In the genomic region with DNA sequence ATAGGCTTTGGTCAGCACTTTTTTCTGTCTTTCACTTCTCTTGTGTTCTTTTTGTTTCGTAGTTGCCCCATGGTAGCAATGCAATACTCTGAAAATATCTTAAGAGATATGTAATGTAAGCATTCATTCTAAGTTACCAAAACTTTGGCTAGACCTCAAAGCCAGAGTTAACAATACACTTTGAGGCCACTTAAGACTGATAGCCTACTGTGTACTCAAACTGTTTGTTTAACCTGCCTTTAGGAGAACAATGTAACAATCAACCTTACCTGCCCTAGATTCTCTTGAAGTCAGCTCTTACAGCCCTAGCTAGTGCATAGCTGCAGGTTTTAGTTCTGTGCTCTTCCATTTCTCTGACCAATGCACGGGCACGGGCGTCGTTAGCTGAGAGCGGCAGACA, we compare ENCODE assay signal across 21 mouse cellular contexts. TPM values are rescaled to one million over a fixed set of nuclear protein-coding genes. Genes with fewer than 3 reads are reported as not detected.
A peak's percentile ranks its signal among the peaks of the same experiment; 100 is the strongest.
DNase-seq lines count a peak whose midpoint lies in the region; ATAC-seq and TF ChIP-seq lines count a peak whose summit lies in the region.
"Had no signal": no experiment of that assay in that cellular context is flagged by ENCODE, and none has a peak within 500 bp of the region (broad histone marks: within the 10 kb centered on the region; RNA-seq: fewer than 3 reads in every experiment).

No protein-coding gene starts in this region.

- 57% methylated on average over 6 of the region's 6 CpGs for WGBS in intestine, postnatal 0 days
- WGBS in stomach, postnatal 0 days, result 54% methylated on average over 6 of the region's 6 CpGs
- WGBS in forebrain, embryonic 14.5 days, result 93% methylated on average over 6 of the region's 6 CpGs

- no peak overlapping the region for H3K27ac ChIP-seq in intestine, postnatal 0 days (ENCODE audit: low read depth, low read length)
- H3K27ac ChIP-seq in stomach, postnatal 0 days (replicated peaks), result no peak overlapping the region
- no peak overlapping the region for H3K27ac ChIP-seq in forebrain, embryonic 14.5 days (ENCODE audit: low read depth, low read length)
- H3K27ac ChIP-seq: embryonic facial prominence, embryonic 15.5 days; forebrain, embryonic 10.5 days; forebrain, embryonic 15.5 days; heart, embryonic 10.5 days; hindbrain, embryonic 12.5 days had no signal

- peak; percentile 63 for DNase-seq in lung, postnatal 36 days
- DNase-seq in lung, postnatal 14 days, result no peak
- DNase-seq in stomach, postnatal 0 days (ENCODE audit: low spot score), result no peak
- DNase-seq in forebrain, embryonic 14.5 days (ENCODE audit: low spot score), result no peak
- DNase-seq in ovary, adult 18-20 months (ENCODE audit: low spot score), result no peak
- DNase-seq: adrenal gland, adult 2 months; adrenal gland, postnatal 36 days; cerebellum, adult 2 months; cerebellum, postnatal 10 days; embryo, embryonic 11 days; gastrocnemius, postnatal 10 days; heart, adult 18-20 months; heart, postnatal 10 days; heart, postnatal 4 days had no signal

- TF ChIP-seq CTCF in intestine, postnatal 0 days (IDR thresholded peaks at IDR 0.05; ENCODE audit: low read depth), result no peak
- TF ChIP-seq CTCF in stomach, postnatal 0 days (IDR thresholded peaks at IDR 0.05; ENCODE audit: low read depth), result no peak

- no peaks in the 10 kb centered on the region for H3K27me3 ChIP-seq in intestine, postnatal 0 days (replicated peaks; ENCODE audit: control insufficient read depth, insufficient read depth, low read length)
- H3K27me3 ChIP-seq in stomach, postnatal 0 days (ENCODE audit: control insufficient read depth, insufficient read depth, low read length), result no peaks in the 10 kb centered on the region
- H3K27me3 ChIP-seq in forebrain, embryonic 14.5 days (replicated peaks; ENCODE audit: control insufficient read depth, insufficient read depth, low read length), result no peaks in the 10 kb centered on the region
- H3K27me3 ChIP-seq: embryonic facial prominence, embryonic 15.5 days; forebrain, embryonic 15.5 days; hindbrain, embryonic 12.5 days had no signal

- no peak overlapping the region for H3K4me2 ChIP-seq in intestine, postnatal 0 days (replicated peaks; ENCODE audit: low read depth)
- no peak overlapping the region for H3K4me2 ChIP-seq in stomach, postnatal 0 days (replicated peaks; ENCODE audit: low read depth)
- H3K4me2 ChIP-seq in forebrain, embryonic 14.5 days (ENCODE audit: low read length), result no peak overlapping the region
- H3K4me2 ChIP-seq: embryonic facial prominence, embryonic 15.5 days; forebrain, embryonic 15.5 days; hindbrain, embryonic 12.5 days had no signal

- no peaks in the 10 kb centered on the region for H3K4me1 ChIP-seq in intestine, postnatal 0 days (replicated peaks; ENCODE audit: control insufficient read depth, insufficient read depth, low read length)
- no peaks in the 10 kb centered on the region for H3K4me1 ChIP-seq in stomach, postnatal 0 days (replicated peaks; ENCODE audit: control insufficient read depth, insufficient read depth)
- no peaks in the 10 kb centered on the region for H3K4me1 ChIP-seq in forebrain, embryonic 14.5 days (ENCODE audit: control insufficient read depth, insufficient read depth, low read length)
- H3K4me1 ChIP-seq: embryonic facial prominence, embryonic 15.5 days; forebrain, embryonic 10.5 days; forebrain, embryonic 15.5 days; hindbrain, embryonic 12.5 days had no signal

- H3K9ac ChIP-seq in intestine, postnatal 0 days (ENCODE audit: low read depth, low read length), result no peak overlapping the region
- H3K9ac ChIP-seq in stomach, postnatal 0 days (ENCODE audit: low read length), result no peak overlapping the region
- H3K9ac ChIP-seq in forebrain, embryonic 14.5 days (ENCODE audit: low read length), result no peak overlapping the region
- H3K9ac ChIP-seq: embryonic facial prominence, embryonic 15.5 days; forebrain, embryonic 15.5 days; hindbrain, embryonic 12.5 days had no signal

- no peak overlapping the region for H3K4me3 ChIP-seq in intestine, postnatal 0 days (ENCODE audit: low read depth, low read length)
- H3K4me3 ChIP-seq in stomach, postnatal 0 days (ENCODE audit: low read depth, low read length), result no peak overlapping the region
- no peak overlapping the region for H3K4me3 ChIP-seq in forebrain, embryonic 14.5 days (ENCODE audit: low read depth, low read length)
- H3K4me3 ChIP-seq: embryonic facial prominence, embryonic 15.5 days; erythroblast, embryonic 14.5 days; forebrain, embryonic 10.5 days; forebrain, embryonic 15.5 days; heart, embryonic 10.5 days; hindbrain, embryonic 12.5 days had no signal

- no peaks in the 10 kb centered on the region for H3K36me3 ChIP-seq in intestine, postnatal 0 days (ENCODE audit: control insufficient read depth, insufficient read depth)
- peaks cover 4% of the 10 kb centered on the region; the same call in 1 of the 2 replicates for H3K36me3 ChIP-seq in stomach, postnatal 0 days (ENCODE audit: control insufficient read depth, insufficient read depth, low read length)
- H3K36me3 ChIP-seq in forebrain, embryonic 14.5 days (ENCODE audit: control insufficient read depth, insufficient read depth, low read length), result peaks cover 20% of the 10 kb centered on the region

- H3K9me3 ChIP-seq in intestine, postnatal 0 days (ENCODE audit: control insufficient read depth), result no peaks in the 10 kb centered on the region
- H3K9me3 ChIP-seq in stomach, postnatal 0 days (ENCODE audit: control insufficient read depth, low read length), result no peaks in the 10 kb centered on the region
- H3K9me3 ChIP-seq in forebrain, embryonic 14.5 days (replicated peaks; ENCODE audit: control insufficient read depth, low read length), result no peaks in the 10 kb centered on the region
- H3K9me3 ChIP-seq: embryonic facial prominence, embryonic 15.5 days; forebrain, embryonic 10.5 days; forebrain, embryonic 15.5 days; heart, embryonic 10.5 days; hindbrain, embryonic 12.5 days had no signal

- ATAC-seq in intestine, postnatal 0 days, result 0 out of 2 replicates have a peak, but pooled peaks have one; percentile 13
- peak; percentile 85 for ATAC-seq in stomach, postnatal 0 days (ENCODE audit: low FRiP score, low TSS enrichment)
- ATAC-seq in forebrain, embryonic 14.5 days, result no peak
- ATAC-seq: forebrain, embryonic 15.5 days had no signal

- TF ChIP-seq EP300 in stomach, postnatal 0 days (optimal IDR thresholded peaks at IDR 0.05), result no peak

RNA-seq across cellular contexts. Expression of gene Arhgap17, which starts 24.6 kb away (rescaled TPM):
- polyA plus RNA-seq in intestine, postnatal 0 days (2015; fragmentation: Nextera tagmentation; extraction: Ambion mirVana), result 17.2 and 18.0 TPM in 2 replicates
- polyA plus RNA-seq in stomach, postnatal 0 days (2015; fragmentation: Nextera tagmentation; extraction: Ambion mirVana), result 8.0 and 10.6 TPM in 2 replicates
- 8.5 and 11.0 TPM in 2 replicates for polyA plus RNA-seq in forebrain, embryonic 14.5 days (2014; fragmentation: Nextera tagmentation; extraction: Ambion mirVana)

RNA-seq across cellular contexts. Expression of gene Lcmt1, which starts 24.7 kb away (rescaled TPM):
- 36.2 and 41.5 TPM in 2 replicates for polyA plus RNA-seq in intestine, postnatal 0 days (2015; fragmentation: Nextera tagmentation; extraction: Ambion mirVana)
- 27.2 and 27.8 TPM in 2 replicates for polyA plus RNA-seq in stomach, postnatal 0 days (2015; fragmentation: Nextera tagmentation; extraction: Ambion mirVana)
- 108 and 113 TPM in 2 replicates for polyA plus RNA-seq in forebrain, embryonic 14.5 days (2014; fragmentation: Nextera tagmentation; extraction: Ambion mirVana)
